Mouse (Mus musculus): Measurements from ENCODE around the gene Wdr95.
"Not testable (repeated sequence)": the region's sequence is repeated elsewhere in the genome, so short reads cannot be mapped to it uniquely, and the experiment has no call there.

Wdr95 gene

GRCm38 (mm10) chr5:149514890-149515289, 13.6 kb upstream of the Wdr95 start:
- no peak for DNase-seq (ENCODE audit: low spot score)

GRCm38 (mm10) chr5:149517116-149517515, 11.4 kb upstream of the Wdr95 start:
- no peak for DNase-seq (ENCODE audit: low spot score)

DNA sequence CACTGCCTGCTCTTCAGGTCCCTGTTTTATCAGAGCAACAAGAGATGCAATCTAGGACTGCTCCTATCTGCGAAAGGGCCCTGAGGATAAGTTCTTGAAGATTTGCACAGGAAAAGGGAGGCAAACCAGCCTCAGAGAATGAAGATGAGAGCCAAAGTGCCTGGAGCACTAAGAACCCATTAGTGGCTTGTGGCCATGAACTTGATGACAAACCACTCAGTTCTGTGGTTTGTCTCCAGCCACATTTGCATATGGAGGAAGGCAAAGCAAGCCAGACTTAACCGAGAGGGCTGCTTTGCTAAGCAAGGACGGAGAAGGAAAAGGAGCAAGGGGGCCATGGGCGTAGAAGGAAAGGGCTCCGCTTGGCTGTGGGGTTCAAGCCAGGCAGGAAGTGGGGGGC, 7.7 kb upstream of the Wdr95 start:
- DNase-seq (ENCODE audit: low spot score): no peak

DNA sequence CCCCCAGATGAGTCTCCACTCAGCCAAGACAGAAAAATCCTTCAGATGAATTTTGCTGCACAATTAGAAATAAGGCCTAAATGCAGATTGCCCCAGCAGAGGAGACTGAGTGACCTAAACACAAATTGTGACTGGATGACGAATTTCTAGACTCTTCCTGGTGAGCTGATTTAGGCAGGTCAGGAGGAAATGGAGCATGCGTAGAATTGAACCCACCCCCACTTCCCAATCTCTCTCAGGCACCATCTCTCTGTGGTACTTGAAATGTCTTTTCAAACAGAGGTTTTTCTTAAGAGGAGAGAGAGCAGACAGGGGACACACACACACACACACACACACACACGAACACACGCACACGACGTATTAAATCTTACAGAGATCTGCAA, 4.6 kb upstream of the Wdr95 start:
- no peak for DNase-seq (ENCODE audit: low spot score)

DNA sequence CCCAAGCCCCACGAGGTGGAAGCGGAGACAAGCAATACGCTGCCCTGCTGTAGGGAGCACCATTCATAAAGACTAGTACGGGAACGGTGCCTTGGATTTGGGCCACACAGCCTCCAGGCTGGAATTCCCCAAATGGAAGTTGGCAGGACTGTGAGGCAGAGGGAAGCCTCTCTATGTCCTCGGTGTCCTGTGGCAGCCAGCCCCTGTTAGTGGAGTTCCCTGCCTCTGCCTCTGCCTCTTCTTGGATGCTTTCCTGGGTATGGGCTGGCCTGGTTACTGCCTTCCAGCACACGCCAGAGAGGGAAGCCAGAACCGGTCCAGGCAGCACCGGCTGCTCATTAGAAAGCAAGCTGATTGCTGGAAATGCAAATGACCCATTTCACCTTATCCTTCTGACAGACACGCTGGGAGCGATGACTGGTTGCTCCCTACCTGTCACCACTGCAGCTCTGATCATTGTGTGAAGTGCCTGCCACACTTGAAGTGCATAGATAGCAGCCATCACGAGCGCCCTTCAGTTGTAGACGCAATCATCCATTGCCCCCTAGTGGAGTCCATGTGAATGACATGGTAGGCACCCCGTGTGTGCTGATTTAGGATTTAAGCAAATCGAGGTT, 4.1 kb upstream of the Wdr95 start:
- peak; percentile 93 for DNase-seq (ENCODE audit: low spot score)

- no peak for DNase-seq (ENCODE audit: low spot score)
Measured at GRCm38 (mm10) chr5:149525055-149525785, 3.3 kb upstream of the Wdr95 start.

- DNase-seq (ENCODE audit: low spot score): peak; percentile 61
Measured at GRCm38 (mm10) chr5:149526467-149526951, 2.0 kb upstream of the Wdr95 start.

DNA sequence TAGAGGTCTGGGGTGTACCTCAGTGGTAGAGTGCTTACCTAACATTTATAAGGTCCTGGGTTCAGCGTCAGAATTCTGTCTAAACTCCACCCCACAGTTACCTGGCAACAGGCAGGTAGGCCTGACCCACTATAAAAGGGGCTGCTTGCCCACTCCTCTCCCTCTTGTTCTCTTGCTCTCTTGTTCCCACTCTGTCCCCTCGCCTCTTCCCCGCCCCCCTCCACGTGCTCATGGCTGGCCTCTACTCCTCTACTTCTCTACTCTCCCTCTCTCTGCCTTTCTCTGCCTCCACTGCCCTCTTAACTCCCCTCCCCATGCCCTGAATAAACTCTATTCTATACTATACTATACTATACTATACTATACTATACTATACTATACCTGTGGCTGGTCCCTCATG, 1.2 kb upstream of the Wdr95 start:
- not testable (repeated sequence) for DNase-seq (ENCODE audit: low spot score)

DNA sequence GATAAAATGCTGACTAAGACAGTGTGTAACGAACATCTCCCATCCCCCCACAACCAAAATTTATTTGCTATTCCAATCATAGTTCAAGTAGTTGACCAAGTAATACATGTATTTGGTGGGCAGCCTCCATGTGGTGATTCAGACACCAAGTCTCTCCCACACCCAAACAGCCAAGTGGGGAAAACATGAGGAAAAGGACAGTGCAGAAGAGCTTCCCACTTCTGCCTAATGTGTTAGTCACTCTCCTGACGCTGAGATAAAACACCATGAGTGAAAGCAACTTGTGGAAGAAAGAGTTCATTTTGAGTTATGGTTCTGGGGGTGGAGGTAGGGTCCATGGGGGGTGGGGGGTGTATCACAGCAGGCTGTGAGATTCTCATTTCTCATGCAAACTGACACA, 5.4 kb downstream of the Wdr95 start:
- DNase-seq (ENCODE audit: low spot score): no peak

DNA sequence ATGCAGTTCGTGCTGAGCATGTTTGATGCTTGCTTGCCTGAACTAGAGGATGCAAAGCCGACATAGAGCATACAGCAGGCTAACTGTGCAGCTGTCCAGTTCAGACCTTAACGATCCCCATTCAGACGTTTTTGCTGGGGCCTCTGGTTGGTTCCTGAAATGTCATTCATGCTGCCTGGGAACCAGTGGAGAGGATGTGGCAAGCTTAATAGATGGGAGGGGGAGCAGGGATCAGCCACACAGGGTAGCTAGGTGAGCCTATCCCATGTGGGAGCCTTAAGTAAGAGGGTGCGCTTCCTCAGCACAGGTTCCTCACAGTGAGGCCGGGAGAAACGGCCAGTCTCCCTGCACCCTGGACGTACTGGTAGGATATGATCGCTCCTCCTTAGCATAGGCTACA, 7.5 kb downstream of the Wdr95 start:
- no peak for DNase-seq (ENCODE audit: low spot score)

GRCm38 (mm10) chr5:149537796-149538511, 9.5 kb downstream of the Wdr95 start:
- no peak for DNase-seq (ENCODE audit: low spot score)

DNA sequence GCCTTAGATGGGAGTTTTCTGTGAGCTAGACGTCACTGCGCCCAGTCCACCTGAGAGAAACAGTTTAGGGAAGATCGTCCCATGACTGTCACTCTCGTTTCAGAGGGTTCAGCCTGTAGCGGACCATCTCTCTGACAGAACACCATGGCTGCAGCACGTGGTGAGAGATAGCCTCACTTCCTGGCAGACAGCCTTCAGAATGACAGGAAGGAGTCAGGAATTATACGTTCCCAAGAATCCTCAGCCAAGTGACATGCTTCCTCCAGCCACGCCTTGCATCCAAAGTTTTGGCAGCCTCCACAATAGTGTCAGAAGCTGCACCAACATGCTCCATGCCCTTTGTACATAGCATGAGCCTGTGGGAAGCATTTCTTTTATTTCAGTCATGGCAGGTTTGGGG, 10.1 kb downstream of the Wdr95 start:
- no peak for DNase-seq (ENCODE audit: low spot score)

GRCm38 (mm10) chr5:149539051-149539450, 10.6 kb downstream of the Wdr95 start:
- no peak for DNase-seq (ENCODE audit: low spot score)

DNA sequence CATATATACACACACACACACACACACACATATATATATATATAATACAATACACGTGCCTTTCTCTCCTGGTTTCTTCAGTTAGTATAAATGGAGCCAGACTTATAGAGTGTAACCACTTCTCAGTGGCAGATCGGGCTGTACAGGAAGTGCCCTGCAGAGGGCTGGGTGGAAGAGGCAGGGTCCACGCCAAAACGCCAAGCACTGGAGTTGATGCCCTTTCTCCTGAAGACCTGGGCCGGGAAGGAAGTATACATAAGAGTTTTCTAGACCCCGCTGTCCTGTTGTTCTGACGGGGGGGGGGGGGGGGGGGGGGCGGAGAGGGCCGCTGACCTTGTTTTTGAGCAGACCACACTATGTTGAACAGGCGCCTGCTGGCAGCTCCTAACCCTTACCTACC, 22.7 kb downstream of the Wdr95 start:
- DNase-seq (ENCODE audit: low spot score): no peak

DNA sequence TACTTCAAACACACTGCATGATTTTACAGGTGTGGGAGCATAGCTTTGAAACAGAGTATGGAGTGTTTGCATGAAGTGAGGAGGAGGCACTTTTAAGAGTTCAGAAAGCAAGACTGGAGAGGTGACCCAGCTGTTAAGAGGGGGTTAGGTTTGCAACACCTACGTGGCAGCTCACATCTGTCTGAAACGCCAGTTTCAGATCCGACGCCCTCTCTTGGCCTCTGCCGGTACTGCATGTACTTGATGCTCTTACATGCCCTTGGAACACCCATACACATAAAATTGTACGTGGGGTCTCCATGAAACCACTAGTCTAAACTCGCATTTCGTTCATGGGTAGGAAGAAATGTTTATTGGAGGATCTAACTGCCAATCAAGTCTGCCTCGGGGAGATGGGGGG, 24.3 kb downstream of the Wdr95 start:
- DNase-seq (ENCODE audit: low spot score): no peak

DNA sequence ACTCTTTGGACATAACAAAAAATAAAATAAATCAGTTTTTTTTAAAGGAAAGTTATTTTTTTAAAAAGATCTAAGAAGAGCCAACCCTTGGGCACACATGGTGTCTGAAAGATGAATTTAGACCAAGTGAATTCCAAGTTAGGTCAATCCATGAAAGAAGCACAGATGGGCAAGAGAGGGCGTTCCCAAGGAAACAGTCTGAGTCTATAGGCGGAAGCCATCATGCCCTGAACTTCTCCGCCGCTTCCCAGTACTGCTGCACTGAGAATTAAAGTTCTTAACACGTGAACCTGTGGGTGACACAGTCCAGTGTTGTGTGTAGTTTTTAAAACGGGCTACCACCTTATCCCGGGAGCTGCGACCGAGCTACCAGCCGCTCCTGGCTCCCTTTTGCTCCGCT, 24.9 kb downstream of the Wdr95 start:
- DNase-seq (ENCODE audit: low spot score): no peak

DNA sequence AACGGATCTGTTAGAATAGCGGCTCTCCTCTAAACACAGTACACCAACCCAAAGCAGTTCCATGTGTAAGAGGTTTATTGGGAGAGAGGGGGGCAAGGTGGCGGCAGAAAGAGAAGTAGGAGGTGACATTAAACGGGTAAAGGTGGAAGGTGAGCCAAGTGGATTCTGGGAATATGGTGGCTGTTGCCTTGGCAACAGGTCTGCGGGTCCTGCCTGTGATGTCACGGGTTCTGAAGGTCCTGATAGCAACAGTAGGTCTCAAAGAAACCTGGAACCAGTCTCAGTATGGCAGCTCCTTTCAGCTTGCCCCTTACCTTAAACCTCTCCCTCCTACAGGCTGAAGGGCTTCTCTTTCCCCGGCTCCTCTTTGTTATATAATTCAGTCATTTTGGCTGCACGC, 25.9 kb downstream of the Wdr95 start:
- no peak for DNase-seq (ENCODE audit: low spot score)

- no peak for DNase-seq (ENCODE audit: low spot score)
Measured at GRCm38 (mm10) chr5:149560903-149561588, 32.6 kb downstream of the Wdr95 start.

DNA sequence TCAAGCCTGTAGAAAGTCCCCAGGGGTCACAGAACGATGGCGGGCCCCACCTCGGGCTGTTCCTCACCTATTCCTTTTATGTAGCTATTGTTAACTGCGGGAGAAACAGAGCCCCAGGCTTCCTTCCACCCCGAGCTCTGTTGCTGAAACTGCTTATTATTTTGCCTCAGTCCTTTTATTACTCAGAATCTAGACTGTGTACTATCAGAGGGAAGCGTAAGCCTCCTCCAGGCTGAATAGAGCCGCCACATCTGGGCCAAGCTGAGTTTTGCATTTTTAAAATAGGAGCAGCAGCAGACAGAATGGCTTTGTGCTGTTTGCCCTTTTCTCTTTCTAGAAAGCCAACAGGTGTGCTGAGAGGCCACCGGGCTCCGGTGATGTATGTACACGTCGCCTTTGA, 37.5 kb downstream of the Wdr95 start:
- DNase-seq (ENCODE audit: low spot score): no peak

- peak; percentile 41 for DNase-seq (ENCODE audit: low spot score)
Measured at GRCm38 (mm10) chr5:149566957-149567356, 38.5 kb downstream of the Wdr95 start.

- DNase-seq (ENCODE audit: low spot score): no peak
Measured at GRCm38 (mm10) chr5:149568993-149569392, 40.5 kb downstream of the Wdr95 start.

- no peak for DNase-seq (ENCODE audit: low spot score)
Measured at GRCm38 (mm10) chr5:149576977-149577376, 48.5 kb downstream of the Wdr95 start.

- no peak for DNase-seq (ENCODE audit: low spot score)
Measured at GRCm38 (mm10) chr5:149577449-149577848, 49.0 kb downstream of the Wdr95 start.
